Mouse (Mus musculus) stomach, postnatal 0 days (tissue): Measurements from ENCODE around the gene Desi2. TPM values are rescaled to one million over a fixed set of nuclear protein-coding genes. Genes with fewer than 3 reads are reported as not detected.
"Not testable (repeated sequence)": the region's sequence is repeated elsewhere in the genome, so short reads cannot be mapped to it uniquely, and the experiment has no call there.

Source experiments
- ATAC-seq: fragments of 200-750 bp; cut with Nextera tagmentation; 2 replicates; pipeline ENCODE4 v1.8.0; 2017; ENCODE audit not compliant: low FRiP score, low TSS enrichment
- DNase-seq: peaks from one replicate; pipeline ENCODE4 v3.0.0-alpha.2; 2016; ENCODE audit warnings: low spot score
- H3K27ac ChIP-seq: fragments of 300-500 bp; sonication (generic); replicated peaks from 2 replicates; pipeline ENCODE4 v1.5.1; 2014; ENCODE audit warnings: mild to moderate bottlenecking, control low read depth
- H3K27me3 ChIP-seq: fragments of 300-500 bp; sonication (generic); 2 replicates; pipeline ENCODE4 v1.6.1; 2014; ENCODE audit warnings: low read length; ENCODE audit not compliant: control insufficient read depth, insufficient read depth
- H3K36me3 ChIP-seq: fragments of 300-500 bp; sonication (generic); 2 replicates; pipeline ENCODE4 v1.6.1; 2014; ENCODE audit warnings: low read length, mixed read lengths; ENCODE audit not compliant: control insufficient read depth, insufficient read depth
- H3K4me1 ChIP-seq: fragments of 300-500 bp; sonication (generic); replicated peaks from 2 replicates; pipeline ENCODE4 v1.6.1; 2014; ENCODE audit warnings: antibody characterized with exemption; ENCODE audit not compliant: control insufficient read depth, insufficient read depth
- H3K4me2 ChIP-seq: fragments of 300-500 bp; sonication (generic); replicated peaks from 2 replicates; pipeline ENCODE4 v1.6.1; 2014; ENCODE audit warnings: low read depth, mild to moderate bottlenecking, control low read depth, moderate library complexity
- H3K4me3 ChIP-seq: fragments of 300-500 bp; sonication (generic); 2 replicates; pipeline ENCODE4 v1.5.1; 2014; ENCODE audit warnings: low read depth, low read length, control low read depth
- H3K9ac ChIP-seq: fragments of 300-500 bp; sonication (generic); 2 replicates; pipeline ENCODE4 v1.6.1; 2014; ENCODE audit warnings: mild to moderate bottlenecking, low read length, control low read depth, mixed read lengths
- H3K9me3 ChIP-seq: fragments of 300-500 bp; sonication (generic); 2 replicates; pipeline ENCODE4 v1.6.1; 2016; ENCODE audit warnings: low read length; ENCODE audit not compliant: control insufficient read depth
- CTCF ChIP-seq: IDR thresholded peaks from 2 replicates; pipeline ENCODE4 v1.5.1; 2016; ENCODE audit warnings: antibody characterized with exemption, low read depth, mild to moderate bottlenecking, moderate library complexity
- EP300 ChIP-seq: optimal IDR thresholded peaks from 2 replicates; pipeline ENCODE3; 2016; ENCODE audit warnings: antibody characterized with exemption
- WGBS: fragments of 180-500 bp; shearing (Covaris S2); extraction: QIAGEN DNeasy Blood & Tissue Kit; methylation state at CpG from one replicate; pipeline ENCODE4 v1.1.7; 2014; 5-methylcytosine and 5-hydroxymethylcytosine counted together
- polyA plus RNA-seq: library from polyadenylated mRNA; unstranded; fragments of >200 nt; fragmentation: Nextera tagmentation; extraction: Ambion mirVana; gene quantifications from 2 replicates; pipeline ENCODE4 v1.2.1, GENCODE M21; 2015

The Desi2 gene
- polyA plus RNA-seq, 1 experiment from 2014 or later, result 29.4 TPM

DNA sequence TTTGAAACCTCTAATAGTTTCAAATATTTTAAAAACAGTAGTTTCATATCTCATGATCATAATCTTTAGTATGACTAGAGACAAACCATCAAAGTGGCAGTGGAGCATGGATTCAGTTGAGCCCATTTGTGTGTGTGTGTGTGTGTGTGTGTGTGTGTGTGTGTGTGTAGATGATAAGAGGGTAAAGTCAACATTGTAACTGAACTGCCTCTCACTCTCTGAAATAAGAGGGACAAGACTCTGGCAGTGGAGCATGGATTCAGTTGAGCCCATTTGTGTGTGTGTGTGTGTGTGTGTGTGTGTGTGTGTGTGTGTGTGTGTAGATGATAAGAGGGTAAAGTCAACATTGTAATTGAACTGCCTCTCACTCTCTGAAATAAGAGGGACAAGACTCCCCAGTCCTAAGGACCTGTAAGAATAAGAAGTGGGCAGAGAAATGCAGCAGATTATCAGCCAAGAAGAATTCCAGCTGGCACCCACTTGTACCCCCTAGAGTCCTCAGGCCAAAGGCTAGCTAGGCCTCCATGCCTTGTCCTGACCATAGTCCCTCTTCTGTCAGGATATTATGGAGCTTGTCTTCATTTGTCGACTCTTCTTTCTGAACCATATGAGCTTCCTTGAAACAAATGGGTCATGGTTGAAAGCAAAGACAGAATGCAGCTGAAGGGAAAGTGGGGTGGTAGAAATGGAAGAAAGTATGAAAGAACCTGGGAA lies 61.0 kb downstream of the Desi2 start:
- DNase-seq, result no peak
- 90% methylated on average over 1 of the region's 1 CpGs for WGBS
- Histone ChIP-seq H3K27me3 (no peaks in the 10 kb centered on the region), H3K9ac (no peak overlapping the region), H3K4me2 (no peak overlapping the region), H3K4me1 (no peaks in the 10 kb centered on the region), H3K27ac (no peak overlapping the region), H3K36me3 (peaks cover 3% of the 10 kb centered on the region; the same call in 1 of the 2 replicates), H3K9me3 (no peaks in the 10 kb centered on the region), H3K4me3 (no peak overlapping the region)
- no peak for TF ChIP-seq CTCF
- no peak for TF ChIP-seq EP300
- no peak for ATAC-seq

DNA sequence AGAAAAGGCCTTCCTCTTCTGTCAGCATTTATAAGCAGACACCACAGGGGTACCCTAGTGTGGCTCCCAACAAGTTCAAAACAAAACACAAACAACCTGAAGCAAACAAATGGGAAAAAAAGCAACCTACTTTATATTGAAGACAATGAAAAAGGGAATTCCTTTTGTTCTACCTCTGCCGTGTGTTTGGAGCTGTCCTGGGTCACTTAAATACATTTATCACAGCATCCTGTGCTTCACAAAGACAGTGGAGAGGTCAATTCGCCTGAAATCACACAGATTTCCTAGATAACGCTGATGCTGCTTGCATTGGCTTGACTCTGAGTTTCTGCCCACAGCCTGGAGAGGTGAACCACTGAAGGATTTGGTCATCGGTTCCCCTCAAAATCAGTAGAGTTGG lies 67.4 kb downstream of the Desi2 start:
- H3K4me1 ChIP-seq, result no peaks in the 10 kb centered on the region
- H3K4me3 ChIP-seq, result no peak overlapping the region
- H3K36me3 ChIP-seq, result peaks cover 3% of the 10 kb centered on the region
- TF ChIP-seq EP300, result no peak
- TF ChIP-seq CTCF, result no peak
- no peak overlapping the region for H3K4me2 ChIP-seq
- DNase-seq, result no peak
- no peaks in the 10 kb centered on the region for H3K9me3 ChIP-seq
- no peak overlapping the region for H3K27ac ChIP-seq
- WGBS, result 84% methylated on average over 4 of the region's 4 CpGs
- H3K27me3 ChIP-seq, result no peaks in the 10 kb centered on the region
- no peak for ATAC-seq
- no peak overlapping the region for H3K9ac ChIP-seq

GRCm38 (mm10) chr1:178256351-178256750 lies 69.1 kb downstream of the Desi2 start:
- H3K4me1 ChIP-seq, result no peaks in the 10 kb centered on the region
- H3K27me3 ChIP-seq, result no peaks in the 10 kb centered on the region
- no peak for TF ChIP-seq EP300
- TF ChIP-seq CTCF, result no peak
- no peak overlapping the region for H3K27ac ChIP-seq
- H3K4me3 ChIP-seq, result no peak overlapping the region
- H3K4me2 ChIP-seq, result no peak overlapping the region
- no peak for DNase-seq
- H3K9ac ChIP-seq, result no peak overlapping the region
- no peak for ATAC-seq
- H3K36me3 ChIP-seq, result peaks cover 3% of the 10 kb centered on the region
- WGBS, result 95% methylated on average over 4 of the region's 4 CpGs
- H3K9me3 ChIP-seq, result no peaks in the 10 kb centered on the region

- Histone ChIP-seq H3K4me2 (no peak overlapping the region), H3K4me3 (no peak overlapping the region), H3K4me1 (no peaks in the 10 kb centered on the region), H3K9ac (no peak overlapping the region), H3K27me3 (no peaks in the 10 kb centered on the region), H3K27ac (no peak overlapping the region), H3K9me3 (no peaks in the 10 kb centered on the region), H3K36me3 (peaks cover 3% of the 10 kb centered on the region)
- 90% methylated on average over 2 of the region's 2 CpGs for WGBS
- DNase-seq (no peak), ATAC-seq (no peak)
- TF ChIP-seq EP300 (no peak), CTCF (no peak)
Measured at GRCm38 (mm10) chr1:178258821-178259220, 71.6 kb downstream of the Desi2 start.

DNA sequence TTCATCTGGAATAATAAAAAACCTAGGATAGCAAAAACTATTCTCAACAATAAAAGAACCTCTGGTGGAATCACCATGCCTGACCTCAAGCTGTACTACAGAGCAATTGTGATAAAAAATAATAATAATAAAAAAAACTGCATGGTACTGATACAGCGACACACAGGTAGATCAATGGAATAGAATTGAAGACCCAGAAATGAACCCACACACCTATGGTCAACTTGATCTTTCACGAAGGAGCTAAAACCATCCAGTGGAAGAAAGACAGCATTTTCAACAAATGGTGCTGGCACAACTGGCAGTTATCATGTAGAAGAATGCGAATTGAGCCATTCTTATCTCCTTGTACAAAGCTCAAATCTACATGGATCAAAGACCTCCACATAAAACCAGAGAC lies 78.2 kb downstream of the Desi2 start:
- H3K27me3 ChIP-seq, H3K9me3 ChIP-seq, H3K4me1 ChIP-seq, H3K36me3 ChIP-seq, ATAC-seq, H3K4me2 ChIP-seq, H3K27ac ChIP-seq, H3K9ac ChIP-seq, DNase-seq, H3K4me3 ChIP-seq: not testable (repeated sequence)
- WGBS, result 96% methylated on average over 3 of the region's 3 CpGs

DNA sequence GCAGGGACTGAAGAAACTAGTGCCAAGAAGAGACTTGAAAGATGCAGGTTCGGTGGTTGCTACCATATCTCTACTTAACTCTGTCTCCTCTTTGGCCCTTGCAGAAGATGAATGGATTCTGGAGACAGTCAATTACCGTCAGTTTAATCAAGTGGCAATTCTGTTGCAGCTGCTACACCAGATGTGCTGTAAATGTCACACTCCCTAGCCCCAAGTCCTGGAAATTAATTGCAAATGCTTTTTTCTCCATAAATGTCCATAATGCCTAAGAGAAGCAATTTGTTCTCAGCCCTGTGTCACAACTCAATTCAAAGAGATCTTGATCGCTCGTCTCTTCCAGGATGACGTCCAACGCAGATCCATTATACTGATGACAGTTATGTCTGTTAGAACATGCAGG lies 83.4 kb downstream of the Desi2 start:
- no peaks in the 10 kb centered on the region for H3K27me3 ChIP-seq
- H3K27ac ChIP-seq, result no peak overlapping the region
- no peak overlapping the region for H3K9ac ChIP-seq
- H3K4me2 ChIP-seq, result no peak overlapping the region
- H3K4me1 ChIP-seq, result no peaks in the 10 kb centered on the region
- ATAC-seq (no peak), DNase-seq (no peak)
- no peak overlapping the region for H3K4me3 ChIP-seq
- H3K36me3 ChIP-seq, result no peaks in the 10 kb centered on the region
- 52% methylated on average over 6 of the region's 6 CpGs for WGBS
- no peaks in the 10 kb centered on the region for H3K9me3 ChIP-seq
- TF ChIP-seq EP300, result no peak
- TF ChIP-seq CTCF, result no peak
